Mouse (Mus musculus): ENCODE data around the gene Zfp114. TPM values are rescaled to one million over a fixed set of nuclear protein-coding genes. Genes with fewer than 3 reads are reported as not detected.

Gene Zfp114
- polyA plus RNA-seq, 1 experiment from 2014 or later, result 3.2 TPM

DNA sequence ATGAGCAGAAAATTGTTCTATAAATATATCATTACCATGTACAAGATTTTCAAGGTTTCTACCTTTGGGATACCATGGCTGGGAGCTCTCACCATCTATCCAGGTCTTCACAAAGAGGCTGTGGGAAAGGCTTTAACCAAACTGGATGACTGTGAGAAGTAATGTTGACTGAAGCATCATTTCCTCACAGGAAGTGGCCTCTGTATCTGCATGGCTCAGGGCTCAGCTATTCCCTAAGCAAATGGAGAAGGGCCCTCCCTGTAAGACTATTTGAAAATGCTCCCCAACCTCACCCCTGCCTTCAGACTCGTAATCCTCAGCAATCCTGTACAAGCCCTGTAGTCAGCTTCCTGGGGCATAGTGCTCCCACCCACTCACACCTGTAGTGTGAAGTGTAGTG is 12.8 kb downstream of the Zfp114 start:
- no peaks in the 10 kb centered on the region for H3K27me3 ChIP-seq (ENCODE audit: control insufficient read depth, insufficient read depth, low read length)
- ATAC-seq (ENCODE audit: insufficient number of reproducible peaks, insufficient read depth, low FRiP score, low read depth), result no peak
- no peak overlapping the region for H3K4me3 ChIP-seq (ENCODE audit: control insufficient read depth in 1 of 2, insufficient read depth in 1 of 2, low read depth in 1 of 2, low read length in 2 of 2)
- H3K27ac ChIP-seq (replicated peaks in 1 of 2; ENCODE audit: control insufficient read depth in 1 of 2, insufficient read depth in 1 of 2, low read depth in 2 of 2, low read length in 2 of 2), result no peak overlapping the region
- H3K9me3 ChIP-seq (ENCODE audit: control insufficient read depth, low read length), result no peaks in the 10 kb centered on the region
- H3K4me1 ChIP-seq (ENCODE audit: control insufficient read depth in 2 of 2, insufficient read depth in 2 of 2, low read length in 2 of 2), result no peaks in the 10 kb centered on the region
- WGBS, result 67% methylated on average over 1 of the region's 1 CpGs
- H3K36me3 ChIP-seq (ENCODE audit: control insufficient read depth, insufficient read depth, low read length), result no peaks in the 10 kb centered on the region
- no peak overlapping the region for H3K9ac ChIP-seq (ENCODE audit: low read length)
- H3K4me2 ChIP-seq (ENCODE audit: low read length), result no peak overlapping the region

DNA sequence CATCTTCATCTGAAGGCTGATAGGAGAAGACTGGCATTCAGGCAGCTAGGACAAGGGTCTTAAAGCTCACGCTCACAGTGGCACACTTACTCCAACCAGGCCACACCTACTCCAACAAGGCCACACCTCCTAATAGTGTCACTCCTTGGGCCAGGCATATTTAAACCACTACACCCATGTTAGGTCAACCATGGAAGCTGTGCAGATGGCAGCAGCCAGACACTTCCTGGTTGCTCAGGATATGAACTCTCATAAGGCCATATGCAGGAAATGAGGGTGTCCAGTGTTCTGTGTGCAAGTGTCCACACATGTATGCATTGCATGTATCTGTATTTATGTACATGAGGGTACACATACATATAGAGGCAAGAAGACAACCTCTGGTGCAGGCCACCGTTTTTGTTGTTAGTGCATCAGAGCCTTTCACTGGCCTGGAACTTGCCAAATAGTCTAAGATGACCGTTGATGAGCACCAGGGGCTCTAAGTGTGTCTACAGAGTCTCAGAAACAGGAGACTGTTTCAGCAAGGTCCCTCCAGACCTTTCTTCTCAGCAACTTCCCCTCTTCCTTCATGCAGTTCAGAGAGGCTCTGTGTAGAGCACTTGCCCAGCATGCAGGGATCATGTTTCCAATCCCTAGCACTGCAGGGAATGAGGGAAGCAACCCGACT is 14.2 kb downstream of the Zfp114 start:
- Histone ChIP-seq H3K4me2 (ENCODE audit: low read length) (no peak overlapping the region), H3K27ac (replicated peaks in 1 of 2; ENCODE audit: control insufficient read depth in 1 of 2, insufficient read depth in 1 of 2, low read depth in 2 of 2, low read length in 2 of 2) (no peak overlapping the region), H3K9ac (ENCODE audit: low read length) (no peak overlapping the region), H3K27me3 (ENCODE audit: control insufficient read depth, insufficient read depth, low read length) (no peaks in the 10 kb centered on the region), H3K9me3 (ENCODE audit: control insufficient read depth, low read length) (0 out of 2 replicates have a peak, but pooled peaks cover 7% of the 10 kb centered on the region), H3K4me3 (ENCODE audit: control insufficient read depth in 1 of 2, insufficient read depth in 1 of 2, low read depth in 1 of 2, low read length in 2 of 2) (no peak overlapping the region), H3K36me3 (ENCODE audit: control insufficient read depth, insufficient read depth, low read length) (peaks cover 4% of the 10 kb centered on the region; the same call in 1 of the 2 replicates), H3K4me1 (ENCODE audit: control insufficient read depth in 2 of 2, insufficient read depth in 2 of 2, low read length in 2 of 2) (no peaks in the 10 kb centered on the region)
- no peak for ATAC-seq (ENCODE audit: insufficient number of reproducible peaks, insufficient read depth, low FRiP score, low read depth)
- WGBS, result 60% methylated on average over 4 of the region's 4 CpGs

DNA sequence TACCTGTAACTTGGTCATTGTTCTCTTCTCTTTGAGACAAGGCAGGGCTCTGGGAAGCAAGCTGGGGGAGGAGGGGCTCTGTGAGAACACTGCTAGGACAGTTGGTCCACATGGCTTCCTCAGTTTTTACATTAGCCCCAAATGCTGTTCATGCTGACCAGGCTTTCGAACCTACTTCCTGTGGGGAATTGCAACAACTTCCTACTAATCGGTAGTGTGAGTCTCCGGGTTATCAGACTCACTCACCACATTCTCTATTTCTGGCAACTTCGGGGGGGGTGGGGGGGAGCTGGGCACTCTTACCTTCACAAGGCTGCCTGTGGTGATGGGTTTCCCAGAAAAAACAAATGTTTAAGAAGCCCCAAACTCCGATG is 14.7 kb downstream of the Zfp114 start:
- Histone ChIP-seq H3K4me3 (ENCODE audit: control insufficient read depth in 1 of 2, insufficient read depth in 1 of 2, low read depth in 1 of 2, low read length in 2 of 2) (no peak overlapping the region), H3K9ac (ENCODE audit: low read length) (no peak overlapping the region), H3K4me1 (ENCODE audit: control insufficient read depth in 2 of 2, insufficient read depth in 2 of 2, low read length in 2 of 2) (no peaks in the 10 kb centered on the region), H3K27ac (replicated peaks in 1 of 2; ENCODE audit: control insufficient read depth in 1 of 2, insufficient read depth in 1 of 2, low read depth in 2 of 2, low read length in 2 of 2) (no peak overlapping the region), H3K36me3 (ENCODE audit: control insufficient read depth, insufficient read depth, low read length) (peaks cover 10% of the 10 kb centered on the region), H3K27me3 (ENCODE audit: control insufficient read depth, insufficient read depth, low read length) (no peaks in the 10 kb centered on the region), H3K9me3 (ENCODE audit: control insufficient read depth, low read length) (0 out of 2 replicates have a peak, but pooled peaks cover 7% of the 10 kb centered on the region), H3K4me2 (ENCODE audit: low read length) (no peak overlapping the region)
- 25% methylated on average over 5 of the region's 5 CpGs for WGBS
- no peak for ATAC-seq (ENCODE audit: insufficient number of reproducible peaks, insufficient read depth, low FRiP score, low read depth)

DNA sequence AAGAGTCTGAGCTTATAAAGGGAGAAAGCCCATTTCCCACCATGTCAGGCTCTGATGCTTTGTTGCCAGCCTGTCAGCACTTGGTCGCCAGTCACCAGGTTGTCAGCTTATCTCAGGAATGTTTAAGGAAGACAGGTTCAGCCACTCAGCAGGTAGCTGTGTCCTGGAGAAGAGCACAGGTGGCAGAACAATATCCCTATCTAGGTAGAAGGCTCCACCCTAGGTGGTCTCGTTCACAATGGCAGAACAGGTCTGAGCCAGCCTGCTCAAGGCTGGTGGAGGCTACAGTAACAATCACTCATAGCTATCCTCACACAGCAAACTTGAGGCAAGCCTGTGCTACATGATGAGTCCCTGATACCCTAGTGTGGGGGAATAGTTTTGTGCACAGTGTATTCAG is 16.5 kb downstream of the Zfp114 start:
- H3K36me3 ChIP-seq (ENCODE audit: control insufficient read depth, insufficient read depth, low read length), result peaks cover 11% of the 10 kb centered on the region
- no peak for ATAC-seq (ENCODE audit: insufficient number of reproducible peaks, insufficient read depth, low FRiP score, low read depth)
- no peak overlapping the region for H3K4me2 ChIP-seq (ENCODE audit: low read length)
- H3K27me3 ChIP-seq (ENCODE audit: control insufficient read depth, insufficient read depth, low read length), result no peaks in the 10 kb centered on the region
- H3K4me1 ChIP-seq (ENCODE audit: control insufficient read depth in 2 of 2, insufficient read depth in 2 of 2, low read length in 2 of 2), result no peaks in the 10 kb centered on the region
- WGBS, result 65% methylated on average over 2 of the region's 2 CpGs
- no peak overlapping the region for H3K9ac ChIP-seq (ENCODE audit: low read length)
- no peak overlapping the region for H3K27ac ChIP-seq (replicated peaks in 1 of 2; ENCODE audit: control insufficient read depth in 1 of 2, insufficient read depth in 1 of 2, low read depth in 2 of 2, low read length in 2 of 2)
- H3K9me3 ChIP-seq (ENCODE audit: control insufficient read depth, low read length), result 0 out of 2 replicates have a peak, but pooled peaks cover 7% of the 10 kb centered on the region
- no peak overlapping the region for H3K4me3 ChIP-seq (ENCODE audit: control insufficient read depth in 1 of 2, insufficient read depth in 1 of 2, low read depth in 1 of 2, low read length in 2 of 2)

- Histone ChIP-seq H3K4me1 (ENCODE audit: control insufficient read depth in 2 of 2, insufficient read depth in 2 of 2, low read length in 2 of 2) (no peaks in the 10 kb centered on the region), H3K9ac (ENCODE audit: low read length) (no peak overlapping the region), H3K4me3 (ENCODE audit: control insufficient read depth in 1 of 2, insufficient read depth in 1 of 2, low read depth in 1 of 2, low read length in 2 of 2) (no peak overlapping the region), H3K27me3 (ENCODE audit: control insufficient read depth, insufficient read depth, low read length) (no peaks in the 10 kb centered on the region), H3K9me3 (ENCODE audit: control insufficient read depth, low read length) (peaks cover 10% of the 10 kb centered on the region), H3K36me3 (ENCODE audit: control insufficient read depth, insufficient read depth, low read length) (peaks cover 24% of the 10 kb centered on the region), H3K27ac (replicated peaks in 1 of 2; ENCODE audit: control insufficient read depth in 1 of 2, insufficient read depth in 1 of 2, low read depth in 2 of 2, low read length in 2 of 2) (no peak overlapping the region), H3K4me2 (ENCODE audit: low read length) (no peak overlapping the region)
- WGBS, result 80% methylated on average over 3 of the region's 3 CpGs
- no peak for ATAC-seq (ENCODE audit: insufficient number of reproducible peaks, insufficient read depth, low FRiP score, low read depth)
Observed at GRCm38 (mm10) chr7:24193157-24193556, 18.3 kb downstream of the Zfp114 start.

DNA sequence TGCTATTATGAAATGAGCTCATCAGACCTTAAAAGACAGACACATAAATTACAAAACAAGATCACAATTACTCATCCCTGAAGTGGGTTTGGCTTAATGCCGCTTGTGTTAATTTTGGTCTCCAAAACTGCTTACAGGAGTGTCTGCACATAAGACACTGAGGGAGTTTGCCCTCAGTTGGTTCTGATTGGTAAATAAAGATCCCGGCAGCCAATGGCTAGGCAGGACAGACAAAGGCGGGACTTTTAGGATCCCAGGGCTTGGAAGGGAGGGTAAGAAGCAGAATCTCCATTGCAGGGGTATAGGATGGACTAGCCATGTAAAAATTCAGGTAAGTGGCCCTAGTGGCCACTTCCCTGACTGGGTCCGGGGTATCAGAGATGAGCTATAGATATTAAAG is 22.1 kb downstream of the Zfp114 start:
- H3K4me3 ChIP-seq (ENCODE audit: control insufficient read depth in 1 of 2, insufficient read depth in 1 of 2, low read depth in 1 of 2, low read length in 2 of 2), result no peak overlapping the region
- H3K36me3 ChIP-seq (ENCODE audit: control insufficient read depth, insufficient read depth, low read length), result peaks cover 62% of the 10 kb centered on the region
- no peaks in the 10 kb centered on the region for H3K27me3 ChIP-seq (ENCODE audit: control insufficient read depth, insufficient read depth, low read length)
- ATAC-seq (ENCODE audit: insufficient number of reproducible peaks, insufficient read depth, low FRiP score, low read depth), result no peak
- H3K9ac ChIP-seq (ENCODE audit: low read length), result no peak overlapping the region
- WGBS, result 94% methylated on average over 4 of the region's 4 CpGs
- no peaks in the 10 kb centered on the region for H3K4me1 ChIP-seq (ENCODE audit: control insufficient read depth in 2 of 2, insufficient read depth in 2 of 2, low read length in 2 of 2)
- H3K9me3 ChIP-seq (ENCODE audit: control insufficient read depth, low read length), result peaks cover 22% of the 10 kb centered on the region
- no peak overlapping the region for H3K4me2 ChIP-seq (ENCODE audit: low read length)
- no peak overlapping the region for H3K27ac ChIP-seq (replicated peaks in 1 of 2; ENCODE audit: control insufficient read depth in 1 of 2, insufficient read depth in 1 of 2, low read depth in 2 of 2, low read length in 2 of 2)

DNA sequence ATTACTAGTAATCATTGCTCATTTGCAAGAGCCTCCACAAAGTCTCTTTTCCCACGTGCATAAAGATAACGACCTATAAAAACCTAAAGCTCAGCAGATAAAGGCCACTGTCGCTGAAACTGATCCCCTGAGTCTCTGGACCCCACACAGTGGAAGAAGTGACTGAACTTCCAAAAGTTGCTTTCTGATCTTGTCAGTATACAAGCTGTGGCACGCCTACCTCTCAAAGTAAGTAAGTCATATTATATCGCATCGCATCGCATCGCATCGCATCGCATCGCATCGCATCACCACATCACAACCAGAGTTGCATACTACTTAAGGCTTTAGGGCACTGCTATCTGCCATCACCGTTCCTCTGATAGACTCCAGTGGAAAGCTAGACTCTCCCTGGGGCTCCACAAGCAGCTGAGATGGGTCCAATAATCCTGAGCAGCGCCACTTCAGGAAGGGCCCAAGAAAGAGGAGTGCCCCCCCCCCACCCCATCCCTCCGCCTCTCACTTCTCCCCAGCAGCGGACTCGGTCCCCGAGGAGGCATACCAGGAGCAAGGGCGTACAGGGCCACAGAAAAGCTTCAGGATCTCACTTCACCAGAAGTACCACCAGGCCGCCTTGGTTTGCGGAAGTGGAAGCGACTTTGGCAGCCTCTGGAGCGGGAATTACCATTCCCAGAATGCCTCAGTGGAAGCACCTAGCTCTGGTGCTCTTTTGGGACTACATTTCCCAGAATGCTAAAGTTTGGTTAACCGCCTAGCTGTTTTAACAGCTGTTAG is 32.8 kb downstream of the Zfp114 start:
- Histone ChIP-seq H3K27me3 (ENCODE audit: control insufficient read depth, insufficient read depth, low read length) (no peaks in the 10 kb centered on the region), H3K4me2 (ENCODE audit: low read length) (peak overlapping the region; percentile 65), H3K4me1 (ENCODE audit: control insufficient read depth in 2 of 2, insufficient read depth in 2 of 2, low read length in 2 of 2) (peaks cover 0 to 4% of the 10 kb centered on the region in 2 experiments; a peak in 1 of 4 replicates), H3K4me3 (ENCODE audit: control insufficient read depth in 1 of 2, insufficient read depth in 1 of 2, low read depth in 1 of 2, low read length in 2 of 2) (peak overlapping the region; percentile 64 to 69), H3K9me3 (ENCODE audit: control insufficient read depth, low read length) (no peaks in the 10 kb centered on the region), H3K9ac (ENCODE audit: low read length) (peak overlapping the region; percentile 90), H3K27ac (replicated peaks in 1 of 2; ENCODE audit: control insufficient read depth in 1 of 2, insufficient read depth in 1 of 2, low read depth in 2 of 2, low read length in 2 of 2) (peak overlapping the region; percentile 38 to 61; a peak in 2 of 4 replicates), H3K36me3 (ENCODE audit: control insufficient read depth, insufficient read depth, low read length) (peaks cover 30% of the 10 kb centered on the region)
- peak; percentile 66; the same call in 1 of the 2 replicates for ATAC-seq (ENCODE audit: insufficient number of reproducible peaks, insufficient read depth, low FRiP score, low read depth)
- WGBS, result 11% methylated on average over 24 of the region's 24 CpGs
